Mouse (Mus musculus): ENCODE data around the gene Bbs9.

Bbs9 gene

GRCm38 (mm10) chr9:22468170-22468898 is 7.2 kb upstream of the Bbs9 start:
- DNase-seq (ENCODE audit: low spot score in 2 of 2) = peak; percentile 38 to 53

GRCm38 (mm10) chr9:22468899-22469259 is 6.6 kb upstream of the Bbs9 start:
- no peak for DNase-seq (ENCODE audit: low spot score in 2 of 2)

- DNase-seq (ENCODE audit: low spot score in 2 of 2) = no peak
Measured at GRCm38 (mm10) chr9:22469643-22470042, 5.9 kb upstream of the Bbs9 start, which contains the start of gene Rp9. Rp9 (minus strand) TSS chr9:22469743.

- DNase-seq (ENCODE audit: low spot score in 2 of 2) = no peak
Measured at GRCm38 (mm10) chr9:22476265-22476664, 750 bp downstream of the Bbs9 start.

GRCm38 (mm10) chr9:22478946-22479345 is 3.4 kb downstream of the Bbs9 start:
- no peak for DNase-seq (ENCODE audit: low spot score in 2 of 2)

GRCm38 (mm10) chr9:22483866-22484561 is 8.5 kb downstream of the Bbs9 start:
- no peak for DNase-seq (ENCODE audit: low spot score in 2 of 2)

GRCm38 (mm10) chr9:22484562-22485308 is 9.2 kb downstream of the Bbs9 start:
- no peak for DNase-seq (ENCODE audit: low spot score in 2 of 2)

- DNase-seq (ENCODE audit: low spot score in 2 of 2) = no peak
Measured at GRCm38 (mm10) chr9:22486211-22486610, 10.7 kb downstream of the Bbs9 start.

GRCm38 (mm10) chr9:22488963-22489362 is 13.4 kb downstream of the Bbs9 start:
- no peak for DNase-seq (ENCODE audit: low spot score in 2 of 2)

GRCm38 (mm10) chr9:22494203-22494807 is 18.8 kb downstream of the Bbs9 start:
- DNase-seq (ENCODE audit: low spot score in 2 of 2) = no peak

GRCm38 (mm10) chr9:22495133-22495532 is 19.6 kb downstream of the Bbs9 start:
- DNase-seq (ENCODE audit: low spot score in 2 of 2) = no peak

GRCm38 (mm10) chr9:22497021-22497767 is 21.7 kb downstream of the Bbs9 start:
- no peak for DNase-seq (ENCODE audit: low spot score in 2 of 2)

GRCm38 (mm10) chr9:22502972-22503371 is 27.5 kb downstream of the Bbs9 start:
- no peak for DNase-seq (ENCODE audit: low spot score in 2 of 2)

- no peak for DNase-seq (ENCODE audit: low spot score in 2 of 2)
Measured at GRCm38 (mm10) chr9:22503581-22503980, 28.1 kb downstream of the Bbs9 start.

- DNase-seq (ENCODE audit: low spot score in 2 of 2) = no peak
Measured at GRCm38 (mm10) chr9:22505574-22505973, 30.1 kb downstream of the Bbs9 start.

GRCm38 (mm10) chr9:22515076-22515475 is 39.6 kb downstream of the Bbs9 start:
- DNase-seq (ENCODE audit: low spot score in 2 of 2) = no peak

GRCm38 (mm10) chr9:22518394-22519041 is 43.0 kb downstream of the Bbs9 start:
- no peak for DNase-seq (ENCODE audit: low spot score in 2 of 2)

GRCm38 (mm10) chr9:22523460-22523859 is 47.9 kb downstream of the Bbs9 start:
- DNase-seq (ENCODE audit: low spot score in 2 of 2) = no peak

- DNase-seq (ENCODE audit: low spot score in 2 of 2) = no peak
Measured at GRCm38 (mm10) chr9:22530734-22531489, 55.4 kb downstream of the Bbs9 start.

GRCm38 (mm10) chr9:22532112-22532511 is 56.6 kb downstream of the Bbs9 start:
- no peak for DNase-seq (ENCODE audit: low spot score in 2 of 2)
